Mouse (Mus musculus) left cerebral cortex, postnatal 10 days (tissue): ENCODE measurements at regions not wholly inside any gene's neighbourhood (a gene's known extent, or its start where the extent isn't known, plus 50 kb on each side); places are given as distances from the start of the nearest gene placed in this dataset.

Experiments used
- DNase-seq, 2 experiments: peaks; one replicate each; pipeline ENCODE4 v3.0.0; 2021 to 2022; ENCODE audit warnings: low spot score in 2 of 2, mixed read lengths in 1 of 2; ENCODE audit errors: extremely low spot score in 1 of 2
- intact Hi-C: fragments of 180-260 bp; cut with DNase I; formaldehyde crosslinking; loops from one replicate; pipeline ENCODE4 v1.15.1; 2025

DNA sequence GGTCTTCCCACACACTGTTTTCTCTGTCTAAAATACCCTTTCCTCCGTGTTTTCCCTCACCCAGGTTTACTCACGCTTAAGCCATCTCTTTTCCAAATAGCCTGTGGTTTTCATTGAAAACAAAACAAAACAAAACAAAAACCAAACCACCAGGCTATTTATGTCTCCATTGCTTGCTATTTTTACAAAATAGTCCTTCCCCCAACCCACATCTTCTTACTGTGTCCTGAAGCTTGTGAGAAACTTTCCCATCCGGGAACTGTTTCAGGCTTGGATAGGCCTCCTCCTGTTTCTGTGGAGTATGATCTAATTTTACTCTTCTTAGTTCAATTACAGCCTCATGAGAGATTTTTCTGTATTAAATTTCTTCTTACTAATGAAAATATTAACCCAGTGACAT, 486.2 kb upstream of the Nr5a2 start:
- no peak for DNase-seq
- intact Hi-C loops: no loop called here

DNA sequence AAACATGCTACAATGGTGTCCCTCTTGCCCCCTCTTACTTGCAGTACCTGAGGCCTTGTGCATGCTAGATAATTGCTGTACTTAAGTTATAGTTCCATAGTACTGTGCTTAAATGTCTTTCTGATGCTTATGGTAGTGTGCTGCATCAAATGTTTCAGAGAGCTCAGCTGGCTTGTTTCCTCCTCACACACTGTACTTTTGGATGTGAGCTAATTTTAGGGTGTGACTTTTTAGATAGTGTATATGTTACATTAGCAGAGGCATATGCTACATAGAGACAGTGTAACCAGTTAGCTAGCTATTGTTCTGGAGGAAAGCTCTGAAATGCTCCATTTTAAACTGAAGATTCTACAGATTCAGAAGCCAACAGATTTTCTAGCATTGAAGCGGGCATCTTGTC, 467.9 kb upstream of the Nr5a2 start:
- intact Hi-C loops: no loop called here
- peak in 1 of 2 experiments; percentile 12 for DNase-seq

- no peak for DNase-seq
- intact Hi-C loops: no loop called here
Observed at GRCm38 (mm10) chr1:137418388-137418787, 458.1 kb upstream of the Nr5a2 start.

DNA sequence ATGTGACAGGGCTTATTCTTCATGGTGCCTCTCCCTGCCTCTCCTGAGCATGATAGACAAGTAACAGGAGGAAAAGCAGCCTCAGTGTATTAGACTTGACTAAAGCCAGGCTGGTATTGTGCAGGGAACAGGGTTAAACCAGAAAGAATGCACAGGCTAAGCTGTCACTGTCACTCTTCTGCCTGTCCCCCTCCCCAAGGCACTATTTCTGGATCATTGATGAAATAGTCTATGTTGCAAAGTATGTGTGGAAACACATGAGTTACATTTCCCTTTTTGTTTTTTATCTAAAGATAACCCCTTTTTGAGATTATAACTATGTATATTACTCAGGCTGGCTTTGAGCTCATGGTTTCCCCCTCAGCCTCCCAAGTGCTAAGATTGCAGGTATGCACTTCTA, 436.5 kb upstream of the Nr5a2 start:
- DNase-seq: no peak
- intact Hi-C loops: loop anchor here (5.0 kb wide), 1 partner anchor 41 kb away; no protein-coding TSS in a partner anchor

GRCm38 (mm10) chr1:137387509-137387908, 427.3 kb upstream of the Nr5a2 start:
- DNase-seq: no peak
- intact Hi-C loops: no loop called here

DNA sequence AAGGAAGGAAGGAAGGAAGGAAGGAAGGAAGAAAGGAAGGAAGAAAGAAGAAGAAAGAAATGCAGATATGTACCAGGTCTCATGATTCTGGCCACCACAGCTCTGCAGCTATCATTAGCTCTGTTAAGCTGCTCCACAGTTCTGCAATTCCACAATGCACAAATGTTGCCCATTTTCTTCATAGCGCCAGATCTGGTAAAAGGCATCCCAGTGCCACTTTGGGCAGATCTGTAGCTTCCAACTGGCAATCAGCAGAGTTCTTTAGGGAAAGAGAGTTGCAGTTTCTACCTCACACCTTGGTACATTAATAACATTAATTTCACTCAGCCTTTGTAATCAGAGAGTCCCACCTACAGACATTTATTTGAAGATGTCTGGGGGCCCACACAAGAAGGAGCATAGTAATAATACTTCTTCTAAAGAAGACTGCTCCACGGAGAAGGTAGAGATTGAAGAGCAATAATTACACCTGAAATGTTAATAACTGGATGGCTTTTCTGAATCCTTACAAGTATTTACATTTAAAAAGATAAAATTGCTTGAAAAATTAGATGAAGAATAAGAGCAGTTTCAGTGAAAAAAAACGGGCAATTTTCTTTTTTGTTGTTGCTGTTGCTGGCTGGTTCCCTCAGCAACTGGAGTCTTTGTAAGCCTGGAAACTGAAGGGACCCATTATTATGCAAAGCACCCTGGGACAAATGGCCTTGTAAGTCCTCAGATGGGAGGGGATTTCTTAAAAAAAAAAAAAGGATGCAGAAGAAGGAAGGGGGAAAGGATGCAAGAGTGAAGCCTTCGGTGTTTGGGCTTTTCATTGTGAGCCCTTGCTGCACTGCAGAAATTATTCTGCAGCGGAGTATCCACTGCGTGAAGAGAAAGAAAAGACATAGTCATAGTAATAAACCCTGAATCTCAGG, 418.1 kb upstream of the Nr5a2 start:
- no peak for DNase-seq
- intact Hi-C loops: no loop called here

DNA sequence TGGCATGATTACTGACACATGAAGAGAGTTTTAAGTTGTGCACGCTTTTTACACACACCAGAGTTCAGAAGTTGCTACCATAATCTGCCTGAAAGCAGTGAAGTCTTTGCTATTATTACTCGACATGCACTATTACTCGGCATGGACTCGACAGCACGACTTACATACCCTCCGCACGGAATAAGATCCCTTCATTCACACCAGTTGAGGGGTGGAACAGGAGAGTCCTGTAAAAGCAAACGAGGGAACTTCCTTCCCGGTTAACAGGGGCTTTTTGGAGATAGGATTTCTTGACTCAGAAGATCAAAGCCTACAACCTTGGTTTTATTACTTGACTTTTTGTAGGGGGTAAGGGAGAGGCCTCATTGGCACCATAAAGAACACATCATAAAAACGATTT, 416.4 kb upstream of the Nr5a2 start:
- no peak for DNase-seq
- intact Hi-C loops: no loop called here

DNA sequence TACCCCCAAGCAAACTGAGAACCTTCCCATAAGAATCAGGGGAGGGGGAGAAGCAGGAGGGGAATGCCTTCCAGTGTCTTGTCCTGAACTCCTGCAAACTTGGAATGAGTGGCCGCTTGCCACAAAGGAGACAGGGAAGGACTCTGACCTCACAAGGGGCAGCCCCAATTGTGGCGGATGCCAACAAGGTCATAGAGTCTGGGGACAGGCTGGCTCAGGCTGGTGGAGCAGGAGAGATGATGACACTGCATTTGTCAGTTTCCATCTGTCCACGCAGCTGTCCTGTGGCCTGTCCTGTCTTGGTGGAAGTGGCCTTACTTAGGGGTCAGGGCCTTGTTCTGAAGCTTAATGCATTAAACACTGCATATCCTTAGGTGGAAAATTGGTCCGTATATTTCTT, 414.4 kb upstream of the Nr5a2 start:
- no peak for DNase-seq
- intact Hi-C loops: no loop called here

DNA sequence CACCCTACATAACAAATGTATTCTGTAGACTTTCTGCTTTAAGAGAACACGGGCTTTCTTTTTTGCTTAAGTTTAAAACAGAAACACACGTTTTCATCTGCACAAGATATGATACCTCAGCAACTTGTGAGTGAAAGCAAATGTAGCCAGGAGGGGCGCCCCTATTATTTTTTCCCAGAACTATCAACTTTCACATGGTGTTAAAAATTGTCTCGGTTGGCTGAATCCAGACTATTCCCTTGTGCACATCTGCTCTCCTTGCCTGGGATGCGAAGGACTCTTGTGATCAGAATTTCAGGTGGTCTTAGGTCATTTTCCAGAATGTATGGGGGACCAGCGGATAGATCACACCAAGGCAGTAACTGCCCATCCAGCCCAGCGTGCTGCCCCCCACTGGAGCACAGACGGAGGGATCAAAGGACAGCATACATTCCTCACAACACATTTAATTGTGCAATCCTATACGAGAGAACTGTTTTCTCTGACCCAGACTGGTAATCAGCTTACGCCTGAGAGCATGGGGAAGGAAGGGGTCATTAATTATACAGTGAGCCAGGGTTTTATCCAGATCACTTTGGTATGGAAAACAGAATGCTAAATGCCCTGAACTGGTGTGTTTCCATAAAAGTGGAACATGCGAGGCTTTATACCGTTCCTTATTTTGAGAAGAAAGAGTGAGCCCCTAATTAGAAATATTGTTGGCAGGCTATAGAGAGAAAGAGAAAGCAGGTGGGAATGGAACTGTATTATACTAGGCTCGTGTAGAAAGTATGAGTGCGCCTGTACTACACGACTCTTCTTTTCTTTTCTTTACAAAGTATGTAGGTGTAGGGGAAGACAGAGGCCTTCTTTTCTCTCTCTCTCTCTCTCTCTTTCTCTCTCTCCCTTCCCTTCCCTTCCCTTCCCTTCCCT, 413.5 kb upstream of the Nr5a2 start:
- DNase-seq: no peak
- intact Hi-C loops: no loop called here

DNA sequence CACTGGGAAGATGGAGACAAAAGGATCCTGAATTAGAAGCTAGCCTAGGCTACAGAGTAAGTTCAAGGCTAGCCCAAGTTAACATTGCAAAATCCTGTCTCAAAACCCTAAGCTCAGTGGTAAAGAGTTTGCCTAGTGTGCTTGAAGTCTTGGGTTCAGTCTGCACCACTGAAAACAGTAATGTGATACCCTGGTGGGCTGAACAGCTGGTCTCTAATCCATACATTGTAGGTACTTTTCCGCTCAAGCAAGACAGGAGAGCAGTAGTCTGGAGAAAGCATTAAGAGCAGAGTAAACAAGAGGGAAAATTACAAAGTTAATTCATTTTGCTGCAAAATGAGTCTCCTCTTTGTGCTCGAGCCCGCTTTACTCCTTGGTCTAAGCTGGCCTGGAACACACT, 412.0 kb upstream of the Nr5a2 start:
- DNase-seq: no peak
- intact Hi-C loops: no loop called here

- DNase-seq: no peak
- intact Hi-C loops: no loop called here
Observed at GRCm38 (mm10) chr1:137364396-137364795, 404.1 kb upstream of the Nr5a2 start.

- intact Hi-C loops: no loop called here
Observed at GRCm38 (mm10) chr1:137363969-137364368, 403.7 kb upstream of the Nr5a2 start.

DNA sequence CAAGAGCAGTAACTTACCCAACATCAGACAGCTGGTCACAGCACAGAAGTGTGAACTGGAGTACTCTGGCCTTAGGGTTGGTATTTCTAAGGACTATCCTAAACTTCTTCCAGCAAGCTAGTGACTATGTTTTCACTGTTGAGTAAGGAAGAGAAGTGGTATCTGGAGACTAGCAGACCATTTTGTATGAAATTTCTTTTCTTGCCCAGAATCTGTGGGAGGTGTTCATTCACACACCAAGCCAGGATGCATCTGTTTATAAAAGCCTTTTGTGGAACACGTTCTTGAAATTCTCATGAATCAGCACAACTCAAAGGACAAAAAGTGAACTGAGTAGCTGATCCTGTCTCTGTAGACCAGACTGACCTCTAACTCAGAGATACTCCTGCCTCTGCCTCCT, 403.3 kb upstream of the Nr5a2 start:
- DNase-seq: peak in 1 of 2 experiments; percentile 23
- intact Hi-C loops: no loop called here

More at GRCm38 (mm10) chr1:137363969-137364368, 403.7 kb upstream of the Nr5a2 start:
- DNase-seq: no peak

- DNase-seq: no peak
Observed at GRCm38 (mm10) chr1:137360688-137361570, 400.7 kb upstream of the Nr5a2 start.

DNA sequence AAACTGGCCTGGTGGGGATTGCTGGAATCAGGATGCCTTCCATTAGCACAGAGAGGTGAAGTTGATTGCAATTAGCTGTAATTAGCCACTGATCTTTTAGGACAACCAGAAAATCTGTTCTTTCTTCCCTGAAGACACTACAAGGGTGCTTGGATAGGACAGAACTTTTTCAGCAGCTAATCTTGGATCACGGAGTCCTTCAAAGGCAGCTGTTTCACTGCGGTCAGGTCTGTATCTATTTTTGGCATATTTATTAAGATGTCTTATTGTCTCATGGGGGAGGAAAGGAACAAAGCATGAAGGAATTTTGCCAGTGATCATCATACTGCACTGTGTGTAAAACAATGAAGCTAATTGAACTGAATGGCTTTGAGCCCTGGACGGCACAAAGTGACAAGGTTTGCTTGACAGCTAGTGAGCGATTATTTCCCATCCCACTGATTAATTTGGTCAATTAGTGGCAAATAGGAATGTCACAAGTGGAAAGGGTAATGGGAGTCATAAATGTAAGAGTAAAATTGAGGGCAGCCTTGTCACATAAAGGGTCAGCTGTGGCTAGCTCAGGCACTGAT, 395.8 kb upstream of the Nr5a2 start:
- intact Hi-C loops: no loop called here
- DNase-seq: no peak

More at GRCm38 (mm10) chr1:137360688-137361570, 400.7 kb upstream of the Nr5a2 start:
- intact Hi-C loops: no loop called here

DNA sequence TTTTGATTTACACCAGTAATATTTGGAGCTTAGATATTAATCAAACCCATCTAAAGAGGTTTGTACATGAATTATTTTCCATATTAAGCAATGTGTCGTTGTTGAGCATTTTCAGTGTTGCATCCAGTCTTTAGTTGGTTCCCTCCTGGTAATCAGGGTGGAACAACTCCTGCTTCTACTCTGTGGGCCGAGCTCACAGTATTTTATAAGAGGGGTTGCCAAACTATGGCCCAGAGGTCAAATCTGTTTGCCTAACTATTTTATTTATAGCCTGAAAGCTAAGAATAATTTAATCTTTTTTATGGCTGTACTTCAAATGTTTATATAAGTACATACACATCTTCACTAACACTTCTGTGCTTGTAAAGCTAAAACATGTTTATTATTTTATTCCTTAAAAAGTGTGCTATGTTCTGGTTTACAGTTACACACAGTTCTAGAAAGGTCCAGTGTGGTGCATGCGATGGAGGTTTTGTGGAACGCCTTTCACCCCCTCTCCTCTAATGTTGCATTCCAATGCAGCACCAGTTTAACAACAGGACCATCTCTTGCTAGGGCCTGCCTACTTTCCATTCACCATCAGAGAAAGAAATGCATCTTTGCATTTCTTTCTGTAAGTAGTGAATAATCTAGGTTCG, 392.3 kb upstream of the Nr5a2 start:
- DNase-seq: no peak
- intact Hi-C loops: no loop called here

- intact Hi-C loops: loop anchor here (10.0 kb wide), 3 partner anchors 261 to 711 kb away; no protein-coding TSS in a partner anchor
Observed at GRCm38 (mm10) chr1:137334137-137334536, 373.9 kb upstream of the Nr5a2 start.

More at GRCm38 (mm10) chr1:137334137-137334536, 373.9 kb upstream of the Nr5a2 start:
- DNase-seq: no peak
